Mouse (Mus musculus) urinary bladder, postnatal 10 days (tissue): ENCODE results near the gene Pus7.

Experiments used
- DNase-seq: peaks from one replicate; pipeline ENCODE4 v3.0.0; 2022; ENCODE audit warnings: low spot score

The Pus7 gene

GRCm38 (mm10) chr5:23782931-23783877, at the start of gene Pus7:
TSS of gene Pus7 (minus strand) at chr5:23783711.
- DNase-seq: peak; percentile 32

- DNase-seq: no peak
These were observed 47.6 kb upstream of the Pus7 start for GRCm38 (mm10) chr5:23830897-23831752.

DNA sequence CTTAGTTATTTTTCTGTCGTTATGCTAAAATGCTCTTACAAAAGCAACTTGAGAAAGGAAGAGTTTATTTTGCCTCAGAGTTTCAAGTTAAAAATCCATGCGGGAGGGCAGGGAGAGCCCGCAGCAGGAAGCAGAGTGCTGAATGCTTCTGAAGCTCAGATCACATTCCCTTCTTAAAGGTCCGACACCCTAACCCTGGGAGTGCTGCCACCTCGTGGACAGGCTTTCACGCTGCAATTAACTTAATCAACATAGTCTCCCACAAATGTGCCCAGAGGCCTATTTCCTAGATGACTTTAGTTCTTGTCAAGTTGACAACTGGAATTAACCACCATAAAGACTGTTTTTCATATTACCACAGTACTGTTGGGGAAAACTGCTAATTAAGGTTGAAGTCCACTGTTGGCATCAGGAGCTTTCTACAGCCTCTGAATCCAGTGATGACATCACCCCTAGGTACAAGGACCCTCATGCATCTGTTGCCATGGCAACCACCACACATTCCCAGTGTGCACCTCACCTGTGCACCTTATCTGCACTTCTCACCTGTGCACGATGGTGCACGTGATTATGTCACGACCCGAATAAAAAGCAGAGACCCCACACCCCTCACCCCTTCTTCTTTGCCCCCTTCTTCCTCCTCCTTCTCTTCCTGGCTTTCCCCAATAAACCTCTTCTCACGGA, 43.0 kb upstream of the Pus7 start:
- no peak for DNase-seq

DNA sequence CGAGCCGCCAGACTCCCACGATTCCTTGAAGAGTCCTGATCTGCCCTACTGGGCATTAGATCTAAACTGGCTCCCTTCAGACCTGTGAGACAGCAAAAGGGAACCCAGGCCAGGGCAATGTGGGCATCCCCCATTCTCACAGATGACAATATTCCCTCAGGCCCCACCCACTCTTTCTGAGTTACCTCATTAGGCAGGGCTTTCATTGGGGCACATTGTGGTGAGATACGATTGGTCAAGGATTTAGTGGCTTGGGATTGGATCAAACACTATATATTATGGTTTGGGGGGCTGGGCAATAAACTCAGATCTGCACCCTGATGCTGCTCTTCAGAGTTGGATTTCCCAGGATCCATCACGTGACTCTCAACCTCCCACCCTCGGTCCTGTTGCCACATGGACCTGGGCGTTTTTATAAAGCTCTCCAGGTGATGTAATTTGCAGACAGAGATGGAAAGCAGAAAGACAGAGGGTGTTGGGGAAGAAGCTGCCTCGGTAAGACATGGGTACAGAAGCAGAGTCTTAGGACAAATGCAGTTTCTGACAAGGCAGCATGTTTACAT, 40.7 kb upstream of the Pus7 start:
- no peak for DNase-seq

DNA sequence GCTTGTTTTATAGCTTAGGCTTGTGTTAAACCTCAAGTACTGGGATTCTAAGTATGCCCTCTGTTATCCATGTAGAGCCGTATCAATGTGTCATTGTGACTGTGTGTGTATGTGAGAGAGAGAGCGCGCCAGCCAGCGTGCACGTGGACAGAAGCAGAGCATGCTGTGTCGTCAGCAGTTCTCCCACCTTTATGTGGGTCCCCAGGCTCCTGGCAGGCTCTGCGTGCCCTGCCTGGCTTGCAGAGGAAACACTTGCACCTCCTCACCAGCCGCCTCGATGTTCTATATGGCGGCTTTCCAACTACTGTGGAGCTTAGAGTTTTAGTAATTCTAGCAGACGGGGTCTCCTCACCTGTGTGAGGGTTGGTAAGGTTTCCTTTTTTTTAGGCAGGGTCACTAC, 38.8 kb upstream of the Pus7 start:
- no peak for DNase-seq

GRCm38 (mm10) chr5:23816681-23817080, 33.2 kb upstream of the Pus7 start:
- DNase-seq: no peak

DNA sequence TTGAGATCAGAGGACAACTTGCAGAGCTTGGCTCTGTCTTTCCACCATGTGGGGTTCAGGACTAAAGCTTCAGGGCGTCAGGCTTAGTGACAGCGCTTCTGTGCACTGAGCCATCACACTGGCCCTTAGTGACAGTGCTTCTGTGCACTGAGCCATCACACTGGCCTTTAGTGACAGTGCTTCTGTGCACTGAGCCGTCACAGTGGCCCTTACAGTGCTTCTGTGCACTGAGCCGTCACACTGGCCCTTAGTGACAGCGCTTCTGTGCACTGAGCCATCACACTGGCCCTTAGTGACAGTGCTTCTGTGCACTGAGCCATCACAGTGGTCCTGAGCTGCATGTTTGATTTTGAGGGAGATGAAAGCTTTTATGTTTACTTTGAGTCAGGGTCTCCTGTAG, 31.3 kb upstream of the Pus7 start:
- DNase-seq: no peak

- DNase-seq: no peak
These were observed 9.2 kb upstream of the Pus7 start for GRCm38 (mm10) chr5:23792726-23793125.

DNA sequence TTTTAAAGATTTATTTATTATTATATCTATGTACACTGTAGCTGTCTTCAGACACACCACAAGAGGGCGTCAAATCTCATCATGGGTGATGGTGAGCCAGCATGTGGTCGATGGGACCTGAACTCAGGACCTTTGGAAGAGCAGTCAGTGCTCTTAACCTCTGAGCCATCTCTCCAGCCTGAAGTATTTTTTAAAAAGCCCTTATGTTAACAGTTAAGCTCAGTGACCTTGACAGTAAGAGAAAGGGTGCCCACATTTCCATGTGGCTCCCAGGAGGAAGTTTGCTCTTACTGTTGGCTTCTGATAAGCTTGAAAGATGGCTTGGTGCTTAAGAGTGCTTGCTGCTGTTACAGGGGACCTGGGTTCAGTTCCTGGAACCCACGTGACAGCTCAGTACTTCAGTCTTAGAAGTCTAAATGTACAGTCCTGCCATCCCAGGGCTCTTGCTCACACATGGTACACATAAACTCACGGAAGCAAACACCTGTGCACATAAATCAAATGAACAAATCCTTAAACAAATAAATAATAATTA, 5.6 kb upstream of the Pus7 start:
- no peak for DNase-seq

DNA sequence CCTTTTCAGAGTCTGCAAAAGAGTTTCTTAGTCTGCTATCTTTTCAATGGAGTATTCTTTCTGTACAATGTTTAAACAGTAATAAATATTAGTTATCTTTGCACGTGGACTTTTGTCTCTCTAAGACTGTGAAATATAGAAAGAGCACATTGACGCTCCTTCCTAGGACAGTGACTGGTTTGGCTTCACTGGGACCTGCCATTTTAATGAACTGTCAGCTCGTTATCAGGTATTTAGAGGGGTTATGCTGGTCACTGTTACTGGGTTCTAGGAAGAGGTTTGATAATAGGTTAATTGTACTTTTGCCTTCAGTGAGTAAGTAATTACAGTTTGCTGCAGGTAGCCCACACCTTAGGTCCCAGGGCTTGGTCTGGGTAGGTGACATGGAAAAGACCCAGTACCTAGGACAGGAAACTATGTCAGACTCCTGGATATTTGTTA, 4.9 kb upstream of the Pus7 start:
- no peak for DNase-seq

DNA sequence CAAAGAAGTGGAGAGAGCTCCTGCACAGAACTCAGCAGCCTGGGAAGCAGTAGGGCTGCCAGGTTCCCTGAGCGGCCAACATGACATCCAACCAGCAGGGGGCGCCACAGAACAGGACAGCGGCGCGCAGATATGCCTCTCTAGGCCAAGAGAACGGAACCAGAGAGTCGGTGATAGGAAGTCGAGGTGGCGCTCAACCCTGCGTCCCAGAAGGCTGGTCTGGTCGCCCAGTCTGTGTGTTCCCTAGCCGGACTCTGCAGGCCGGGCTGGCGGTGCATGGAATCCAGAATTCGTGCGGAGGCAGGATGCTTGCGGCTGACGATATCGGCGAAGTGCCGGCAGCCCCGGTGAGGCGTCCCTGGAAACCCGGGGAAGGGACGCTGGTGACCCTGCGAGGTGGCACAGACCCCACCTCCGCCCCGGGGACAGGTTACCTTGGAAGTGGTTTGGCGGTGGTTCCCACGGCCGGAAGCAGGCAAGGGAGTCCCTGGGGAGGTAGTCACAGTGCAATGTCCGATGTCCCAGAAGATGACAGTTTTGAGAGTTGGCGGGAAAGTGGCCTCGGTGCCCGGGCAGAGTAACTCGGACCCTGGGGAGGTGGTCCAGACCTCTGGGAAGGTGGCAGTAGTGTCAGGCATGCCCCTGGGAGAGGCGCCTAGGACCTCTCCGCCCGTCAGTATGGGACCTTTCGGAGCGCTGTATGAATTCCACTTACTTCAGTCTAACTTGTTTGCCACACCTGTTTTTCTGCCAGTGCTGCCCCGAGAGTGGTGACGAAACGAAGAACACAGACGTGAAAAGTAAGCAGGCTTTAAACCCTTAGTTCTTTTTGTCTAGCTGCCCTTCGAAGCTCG, 4.3 kb upstream of the Pus7 start, which contains the start of gene Rint1:
Gene Rint1, plus strand, starts transcription at position 176 of the 854 bp plus-strand sequence.
- DNase-seq: peak; percentile 89

- DNase-seq: no peak
These were observed 1.3 kb downstream of the Pus7 start for GRCm38 (mm10) chr5:23782051-23782810.

GRCm38 (mm10) chr5:23781172-23781571, 2.3 kb downstream of the Pus7 start:
- no peak for DNase-seq

GRCm38 (mm10) chr5:23780516-23780915, 3.0 kb downstream of the Pus7 start:
- no peak for DNase-seq

DNA sequence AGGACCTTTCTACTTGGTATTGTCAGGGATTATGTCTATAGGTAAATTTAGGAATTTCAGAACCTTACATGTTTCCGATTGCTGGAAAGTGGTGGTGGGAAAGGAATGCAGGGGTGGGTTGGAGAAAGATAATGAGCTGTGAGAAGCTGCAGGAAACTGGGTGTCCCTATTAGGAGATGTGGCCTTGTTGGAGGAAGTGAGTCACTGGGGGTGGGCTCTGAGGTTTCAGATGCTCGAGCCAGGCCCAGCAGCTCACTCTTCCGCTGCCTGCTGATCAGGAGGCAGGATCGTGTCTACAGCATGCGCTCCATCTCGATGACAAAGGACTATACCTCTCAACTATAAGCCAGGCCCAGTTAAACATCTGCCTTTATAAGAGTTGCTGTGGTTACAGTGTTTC, 9.3 kb downstream of the Pus7 start:
- no peak for DNase-seq

DNA sequence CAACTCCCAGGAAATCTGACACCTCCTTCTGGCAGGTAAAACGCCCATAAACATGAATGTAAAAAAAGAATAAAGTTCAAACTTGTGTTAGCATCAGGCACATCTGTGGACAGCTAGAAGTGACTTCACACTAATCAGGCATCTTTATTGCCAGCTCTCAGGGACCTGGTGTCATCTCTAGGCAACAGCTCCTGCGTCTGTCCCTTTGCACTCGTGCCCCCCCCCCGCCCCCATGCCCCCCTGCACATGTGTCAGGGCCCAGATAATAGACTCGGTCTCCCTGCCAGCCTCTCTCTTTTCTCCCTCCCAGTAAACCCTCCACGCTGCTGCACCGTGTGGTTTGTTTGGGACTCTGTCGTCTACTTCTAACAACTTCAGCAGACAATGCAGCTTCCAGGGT, 12.4 kb downstream of the Pus7 start:
- DNase-seq: no peak

- no peak for DNase-seq
These were observed 19.0 kb downstream of the Pus7 start for GRCm38 (mm10) chr5:23764557-23764956.

DNA sequence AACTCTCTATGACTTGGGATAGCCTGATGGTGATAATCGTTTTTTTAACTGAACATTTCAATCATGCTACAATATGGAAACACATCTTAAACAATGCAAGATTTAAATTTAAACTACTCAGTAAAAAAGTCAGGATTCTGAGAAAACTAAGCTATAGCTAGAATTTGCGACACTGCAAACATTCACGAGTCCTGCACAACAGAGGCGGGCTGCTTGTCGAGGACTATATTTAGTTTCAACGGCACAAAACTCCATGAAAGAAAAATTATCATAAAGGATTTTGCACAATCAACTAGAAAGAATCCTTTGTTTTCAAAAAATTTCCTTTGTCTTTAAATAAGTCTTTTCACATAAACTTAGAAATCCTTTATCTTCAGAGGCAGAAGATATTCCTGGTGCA, 21.0 kb downstream of the Pus7 start:
- DNase-seq: no peak

GRCm38 (mm10) chr5:23758633-23759032, 24.9 kb downstream of the Pus7 start:
- no peak for DNase-seq

GRCm38 (mm10) chr5:23756368-23756767, 27.1 kb downstream of the Pus7 start:
- no peak for DNase-seq
